Mouse (Mus musculus): ENCODE data around the gene Arhgap23. TPM values are rescaled to one million over a fixed set of nuclear protein-coding genes. Genes with fewer than 3 reads are reported as not detected.

The Arhgap23 gene
- total RNA-seq, 2 experiments from 2014 or later: 10.5 to 12.2 TPM

DNA sequence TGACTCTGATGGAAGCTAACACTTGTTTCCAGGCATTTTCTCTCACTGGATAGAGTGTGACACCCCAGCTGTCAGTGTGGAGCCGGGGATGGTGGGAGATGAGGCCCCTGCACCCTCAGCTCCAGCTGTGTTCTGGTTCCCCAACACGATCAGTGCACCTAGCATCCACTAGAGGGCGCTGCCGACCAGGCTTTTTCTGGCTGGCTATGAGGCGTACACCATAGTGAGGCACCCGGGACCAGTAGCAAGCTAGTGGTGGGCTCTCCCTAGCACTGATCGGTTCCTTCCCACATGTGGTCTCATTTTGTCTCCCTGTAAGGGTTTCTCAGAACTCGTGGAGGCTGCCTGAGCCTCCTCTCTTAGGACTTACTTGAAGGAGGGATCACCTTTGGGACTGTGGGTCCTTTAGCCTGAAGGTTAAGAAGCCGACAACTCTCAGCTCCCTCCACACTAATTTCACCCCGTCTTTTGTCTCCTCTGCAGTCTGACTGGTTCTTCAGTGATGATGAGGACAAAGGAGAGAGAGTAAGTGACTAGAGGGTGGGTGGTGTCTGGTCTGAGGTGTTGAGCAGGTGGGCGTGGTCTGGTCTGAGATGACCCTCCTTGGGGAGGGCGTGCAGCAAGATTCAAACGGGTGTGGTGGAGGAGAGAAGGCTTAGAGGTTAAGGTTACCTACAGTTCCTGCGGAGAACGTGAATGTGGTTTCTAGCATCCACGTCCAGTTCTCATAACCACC, 74.4 kb downstream of the Arhgap23 start:
- DNase-seq: peak; percentile 65

GRCm38 (mm10) chr11:97491640-97492039, 76.3 kb downstream of the Arhgap23 start:
- intact Hi-C loops (cut with DNase I; ENCODE audit: low total_unique reads): loop anchor here (5.0 kb wide), 1 partner anchor 126 kb away; no protein-coding TSS in a partner anchor
- no peak for DNase-seq

More for the DNA sequence above, 74.4 kb downstream of the Arhgap23 start:
- intact Hi-C loops (cut with DNase I; ENCODE audit: low total_unique reads): loop anchor here (5.0 to 10.0 kb wide), 2 partner anchors 85 to 128 kb away; partner anchors contain the start of gene Srcin1

DNA sequence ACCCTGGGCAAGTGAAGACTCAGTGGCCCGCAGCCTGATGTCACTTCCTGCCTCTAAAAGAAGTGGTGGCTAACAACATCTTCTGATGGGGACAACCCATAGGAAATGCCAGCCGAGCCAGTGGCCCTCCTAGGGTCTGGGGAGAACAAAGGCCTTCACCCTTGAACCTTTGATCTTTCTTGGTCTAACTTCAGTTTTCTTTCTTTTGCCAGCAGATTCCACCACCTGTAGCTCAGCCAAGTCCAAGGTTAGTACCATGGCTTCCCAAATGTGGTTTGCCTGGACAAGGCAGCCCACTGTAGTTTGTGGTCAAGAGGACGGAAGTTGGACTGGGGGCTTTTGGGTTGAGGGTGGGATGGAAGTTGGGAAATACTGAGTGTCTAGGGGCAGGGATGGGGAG, 77.5 kb downstream of the Arhgap23 start:
- intact Hi-C loops (cut with DNase I; ENCODE audit: low total_unique reads): loop anchor here (5.0 kb wide), 1 partner anchor 124 kb away; no protein-coding TSS in a partner anchor

DNA sequence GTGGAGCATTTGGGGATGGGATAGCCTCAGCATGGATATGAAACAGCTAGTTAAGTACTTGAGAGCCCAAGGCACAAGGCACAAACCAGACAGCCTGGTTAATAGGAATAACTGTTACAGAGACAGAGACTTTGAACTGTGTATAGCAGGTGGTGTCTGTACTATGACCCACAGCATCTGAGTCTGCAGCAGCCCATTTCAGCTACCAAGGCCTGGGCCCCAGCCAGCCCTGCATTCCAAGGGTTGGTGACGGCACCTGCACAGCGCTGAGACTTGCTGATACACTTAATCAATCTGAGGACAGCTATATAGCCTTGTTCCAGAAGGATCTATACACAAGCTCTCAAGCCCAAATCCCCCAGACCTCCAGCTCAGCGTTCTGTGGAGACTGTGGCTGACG, 82.2 kb downstream of the Arhgap23 start:
- intact Hi-C loops (cut with DNase I; ENCODE audit: low total_unique reads): no loop called here
- no peak for DNase-seq

More for the DNA sequence above, 77.5 kb downstream of the Arhgap23 start:
- DNase-seq: no peak

- no peak for DNase-seq
- intact Hi-C loops (cut with DNase I; ENCODE audit: low total_unique reads): no loop called here
These were observed 84.8 kb downstream of the Arhgap23 start, which contains the start of gene 4933428G20Rik for GRCm38 (mm10) chr11:97499865-97500719. 4933428G20Rik (minus strand) TSS chr11:97500340.

GRCm38 (mm10) chr11:97500720-97501448, 85.6 kb downstream of the Arhgap23 start:
- intact Hi-C loops (cut with DNase I; ENCODE audit: low total_unique reads): no loop called here
- peak; percentile 4 for DNase-seq

- DNase-seq: no peak
- intact Hi-C loops (cut with DNase I; ENCODE audit: low total_unique reads): no loop called here
These were observed 87.0 kb downstream of the Arhgap23 start for GRCm38 (mm10) chr11:97502383-97502782.

DNA sequence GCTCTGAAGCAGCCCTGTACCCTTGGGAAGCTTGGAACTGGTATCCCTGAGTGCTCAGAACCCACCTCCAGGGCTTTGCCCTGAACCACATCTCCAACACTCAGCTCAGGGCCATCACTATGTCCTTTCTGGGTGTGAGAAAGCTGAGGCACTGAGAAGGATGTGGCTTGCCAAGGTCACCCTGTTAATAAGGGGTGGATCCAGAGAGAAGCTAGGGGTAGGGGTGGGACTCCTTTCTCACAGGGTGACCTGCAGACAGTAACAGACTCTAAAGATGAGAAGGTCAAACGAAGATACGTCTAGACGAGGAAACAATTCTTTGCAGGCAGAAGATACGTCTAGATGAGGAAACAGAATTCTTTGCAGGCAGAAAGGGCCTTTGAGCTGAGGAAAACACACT, 87.5 kb downstream of the Arhgap23 start:
- intact Hi-C loops (cut with DNase I; ENCODE audit: low total_unique reads): no loop called here
- DNase-seq: no peak

DNA sequence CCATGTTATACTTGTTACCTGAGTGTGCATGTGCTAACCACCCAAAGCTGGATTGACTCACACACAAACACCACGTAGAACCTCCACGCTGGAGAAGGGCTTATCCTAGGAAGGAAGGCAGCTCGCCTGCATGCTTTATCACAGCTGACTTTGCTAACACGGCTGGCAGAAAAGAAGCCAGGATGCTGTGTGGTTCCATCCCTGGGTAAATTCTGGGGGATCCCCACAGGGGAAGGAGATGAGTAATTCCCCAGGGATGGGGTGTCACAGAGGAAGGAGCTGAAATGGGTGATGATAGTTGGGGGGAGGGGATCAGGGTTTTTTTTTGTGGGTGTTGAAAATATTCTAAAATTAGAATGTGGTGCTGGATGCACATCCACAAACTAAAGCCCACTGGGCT, 90.5 kb downstream of the Arhgap23 start:
- DNase-seq: no peak
- intact Hi-C loops (cut with DNase I; ENCODE audit: low total_unique reads): no loop called here

GRCm38 (mm10) chr11:97506331-97506730, 91.0 kb downstream of the Arhgap23 start:
- intact Hi-C loops (cut with DNase I; ENCODE audit: low total_unique reads): no loop called here
- no peak for DNase-seq

GRCm38 (mm10) chr11:97508198-97508597, 92.9 kb downstream of the Arhgap23 start:
- no peak for DNase-seq
- intact Hi-C loops (cut with DNase I; ENCODE audit: low total_unique reads): no loop called here

- DNase-seq: no peak
- intact Hi-C loops (cut with DNase I; ENCODE audit: low total_unique reads): no loop called here
These were observed 93.7 kb downstream of the Arhgap23 start for GRCm38 (mm10) chr11:97509058-97509457.

DNA sequence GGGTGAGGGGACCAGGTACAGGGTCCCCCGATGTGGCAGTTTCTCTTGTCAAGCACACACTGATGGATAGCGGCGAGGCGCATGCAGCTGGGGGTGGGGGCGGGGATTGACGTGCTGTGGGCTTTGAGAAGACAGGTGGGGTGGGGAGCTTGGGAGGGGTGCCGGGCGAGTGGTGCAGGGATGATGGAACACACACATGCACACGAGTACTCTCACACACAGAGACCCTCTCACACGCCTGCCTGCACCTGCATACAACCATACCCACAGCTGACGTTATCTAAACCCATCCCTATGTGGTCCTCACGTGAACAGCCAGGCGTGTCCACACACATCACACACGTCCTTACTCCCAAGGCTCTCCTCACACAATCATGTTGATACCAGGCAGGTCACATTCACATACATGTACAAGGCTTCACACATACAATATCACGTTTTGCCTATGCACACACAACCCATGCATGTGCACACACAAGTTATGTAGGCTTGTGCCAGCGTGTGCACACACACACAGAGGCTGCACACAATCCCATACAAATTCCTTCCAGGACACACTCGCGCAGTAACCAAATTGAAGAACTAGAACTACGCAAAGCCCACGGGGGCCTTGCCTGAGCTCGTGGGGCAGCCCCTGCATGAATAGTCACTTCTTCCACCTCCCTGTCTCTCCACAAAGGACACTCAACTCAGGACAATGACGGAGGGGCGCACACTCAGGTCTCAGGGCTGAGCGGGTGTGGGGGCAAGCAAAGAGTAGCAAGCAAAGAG, 94.6 kb downstream of the Arhgap23 start:
- intact Hi-C loops (cut with DNase I; ENCODE audit: low total_unique reads): no loop called here

DNA sequence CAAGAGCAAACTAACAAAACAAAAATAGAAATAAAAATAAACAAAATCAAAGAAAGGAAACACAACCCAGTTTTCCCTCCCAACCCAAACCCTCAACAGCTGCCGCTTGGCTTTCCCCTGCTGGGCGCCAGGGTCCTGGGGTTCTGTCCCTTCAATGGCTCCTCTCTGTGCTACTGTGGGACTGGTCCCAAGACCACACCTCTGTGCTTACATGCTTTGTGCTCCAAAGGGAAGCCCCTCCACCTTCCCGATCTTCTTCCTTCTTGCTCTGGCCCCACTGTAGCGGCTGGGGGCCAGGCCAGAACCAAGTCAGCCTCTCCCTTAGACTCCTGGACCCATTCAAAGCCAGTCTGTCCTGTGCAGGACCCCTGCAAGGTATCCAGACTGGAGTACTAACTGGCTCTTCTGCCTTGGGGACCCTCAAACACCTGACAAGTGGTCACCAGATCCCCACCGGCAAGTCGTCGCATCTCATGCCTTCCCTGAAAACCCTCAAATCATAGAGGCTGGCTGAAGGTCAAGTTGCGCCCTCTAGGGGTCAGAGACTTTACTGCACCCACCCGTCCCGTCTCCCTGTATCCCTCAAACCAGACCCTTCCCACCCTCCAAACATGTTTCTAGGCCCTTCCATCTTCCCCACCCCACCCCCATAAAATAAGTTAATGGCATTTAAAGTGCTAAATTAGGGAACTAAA, 95.8 kb downstream of the Arhgap23 start:
- peak; percentile 73 for DNase-seq
- intact Hi-C loops (cut with DNase I; ENCODE audit: low total_unique reads): no loop called here

More for the DNA sequence above, 94.6 kb downstream of the Arhgap23 start:
- DNase-seq: no peak

- intact Hi-C loops (cut with DNase I; ENCODE audit: low total_unique reads): no loop called here
- DNase-seq: peak; percentile 54
These were observed 96.5 kb downstream of the Arhgap23 start for GRCm38 (mm10) chr11:97511661-97512369.

- intact Hi-C loops (cut with DNase I; ENCODE audit: low total_unique reads): no loop called here
- no peak for DNase-seq
These were observed 97.2 kb downstream of the Arhgap23 start for GRCm38 (mm10) chr11:97512511-97512910.

DNA sequence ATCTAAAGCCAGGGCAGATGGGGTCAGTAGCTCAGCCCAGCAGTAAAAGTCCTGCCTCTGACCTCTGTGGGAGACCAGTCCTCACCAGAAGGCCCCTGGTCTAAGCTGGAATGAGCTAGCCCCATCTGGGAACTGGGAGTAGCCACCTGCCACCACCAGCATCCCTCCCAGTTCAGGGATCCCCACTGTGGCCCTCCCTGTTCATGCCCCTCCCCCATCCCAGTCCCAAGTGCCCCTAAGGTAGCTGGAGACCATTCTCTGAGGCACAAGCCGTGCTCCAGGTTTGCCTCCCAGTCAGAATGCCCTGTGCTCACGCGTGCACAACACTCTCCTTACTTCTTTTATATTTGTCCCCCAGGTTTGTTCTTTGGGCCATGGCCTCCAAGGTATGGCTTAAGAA, 97.7 kb downstream of the Arhgap23 start:
- intact Hi-C loops (cut with DNase I; ENCODE audit: low total_unique reads): no loop called here
- no peak for DNase-seq

DNA sequence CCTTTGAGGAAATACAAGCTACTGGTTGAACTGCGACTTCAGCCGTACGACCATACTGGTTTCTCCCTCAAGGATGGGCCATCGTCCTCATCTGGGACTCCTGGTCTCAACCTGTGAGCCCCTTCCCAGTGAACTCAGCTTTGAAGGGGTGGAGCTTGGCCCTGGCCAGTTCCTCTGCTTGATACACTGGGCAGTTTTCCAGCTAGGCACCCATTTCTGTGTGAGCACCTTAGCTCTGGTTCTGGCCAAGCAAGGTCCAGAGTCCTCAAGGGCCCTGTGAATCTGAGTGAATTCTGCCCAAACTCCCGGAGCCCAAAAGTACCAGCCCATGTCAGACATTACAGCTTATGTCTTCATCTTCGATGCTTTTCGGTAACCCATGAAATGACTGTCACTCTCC, 105.2 kb downstream of the Arhgap23 start:
- intact Hi-C loops (cut with DNase I; ENCODE audit: low total_unique reads): loop anchor here (5.0 kb wide), 1 partner anchor 37 kb away; no protein-coding TSS in a partner anchor
- DNase-seq: no peak

Measured in gastrocnemius, postnatal 14 days (tissue).